Mouse (Mus musculus): ENCODE measurements around the gene Asna1. TPM values are rescaled to one million over a fixed set of nuclear protein-coding genes. Genes with fewer than 3 reads are reported as not detected.

The Asna1 gene
- polyA plus RNA-seq, 1 experiment = 46.6 TPM

DNA sequence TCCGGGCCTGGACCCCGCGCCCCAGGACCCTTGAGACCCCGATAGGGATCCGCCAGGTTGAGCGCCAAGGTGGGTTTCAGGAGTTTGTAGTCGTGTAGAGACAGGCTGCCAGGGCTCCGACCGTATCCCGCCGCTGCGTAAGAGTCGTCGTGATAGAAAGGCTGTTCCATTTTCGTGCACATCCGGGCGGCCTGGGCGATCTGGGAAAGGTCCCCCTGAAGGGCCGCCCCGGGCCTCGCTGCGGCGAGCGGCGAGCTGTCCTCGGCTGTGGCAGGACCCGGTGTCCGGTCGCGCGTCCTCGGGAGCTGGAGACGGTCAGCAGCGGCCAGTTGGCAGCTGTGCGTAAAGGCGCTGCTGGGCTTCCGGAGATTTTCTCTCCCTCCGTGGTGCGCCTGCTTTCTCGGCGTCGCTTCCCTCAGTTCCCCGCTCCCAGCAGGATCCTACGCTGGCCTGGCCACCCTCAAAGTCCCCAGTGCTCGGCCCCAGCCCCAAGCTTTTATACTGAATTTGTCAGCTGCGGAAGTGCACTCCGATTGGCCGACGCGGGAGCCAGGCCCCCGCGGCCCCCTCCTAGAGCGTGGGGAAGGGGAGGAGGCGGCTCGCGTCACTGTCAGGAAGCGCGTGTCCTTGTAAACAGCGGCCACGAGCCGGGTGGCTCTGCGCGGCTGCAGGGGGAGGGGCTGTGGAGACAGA, 46.7 kb downstream of the Asna1 start, which contains the start of gene Junb:
TSS of gene Junb (minus strand) at position 471 of the 693 bp plus-strand sequence.
- TF ChIP-seq CTCF (IDR thresholded peaks at IDR 0.05; ENCODE audit: control insufficient read depth, insufficient read depth, low read length) (no peak), POLR2A (IDR thresholded peaks at IDR 0.05; ENCODE audit: borderline replicate concordance, control insufficient read depth, low read depth, low read length) (peak; percentile 100)
- under 1% methylated on average over 63 of the region's 63 CpGs for WGBS
- Histone ChIP-seq H3K27ac (ENCODE audit: control insufficient read depth, insufficient read depth, low read depth, low read length, poor library complexity) (peak within 1 kb of the TSS; percentile 98), H3K4me3 (replicated peaks; ENCODE audit: control insufficient read depth, low read depth, low read length) (peak within 1 kb of the TSS; percentile 89), H3K4me1 (ENCODE audit: control insufficient read depth, insufficient read depth, low read length) (peaks cover 13% of the 10 kb centered on the region)

DNA sequence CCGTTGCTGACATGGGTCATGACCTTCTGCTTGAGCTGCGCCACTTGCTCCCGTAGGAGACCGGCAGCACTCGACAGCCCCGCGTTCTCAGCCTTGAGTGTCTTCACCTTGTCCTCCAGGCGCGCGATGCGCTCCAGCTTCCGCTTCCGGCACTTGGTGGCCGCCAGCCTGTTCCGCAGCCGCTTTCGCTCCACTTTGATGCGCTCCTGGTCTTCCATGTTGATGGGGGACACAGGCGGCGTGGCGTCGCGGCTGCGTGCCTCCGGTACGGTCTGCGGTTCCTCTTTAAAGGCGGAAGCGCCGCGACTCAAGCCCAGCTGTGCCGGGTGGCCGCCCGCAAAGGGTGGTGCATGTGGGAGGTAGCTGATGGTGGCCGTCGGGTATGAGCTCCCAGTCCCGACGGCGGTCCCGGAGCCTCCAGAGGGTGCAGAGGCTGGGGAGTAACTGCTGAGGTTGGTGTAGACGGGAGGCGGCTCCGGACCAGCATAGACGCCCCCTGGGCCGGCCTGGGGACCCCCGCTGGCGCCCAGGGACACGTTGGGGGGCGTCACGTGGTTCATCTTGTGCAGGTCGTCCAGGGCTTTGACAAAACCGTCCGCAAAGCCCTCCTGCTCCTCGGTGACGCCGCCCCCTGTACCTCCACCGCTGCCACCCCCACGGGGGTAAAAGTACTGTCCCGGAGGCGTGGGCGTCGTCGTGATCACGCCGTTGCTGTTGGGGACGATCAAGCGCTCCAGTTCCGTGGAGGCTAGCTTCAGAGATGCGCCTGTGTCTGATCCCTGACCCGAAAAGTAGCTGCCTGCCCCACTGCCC, 47.4 kb downstream of the Asna1 start:
- Histone ChIP-seq H3K27ac (ENCODE audit: control insufficient read depth, insufficient read depth, low read depth, low read length, poor library complexity) (peak overlapping the region; percentile 98), H3K4me3 (replicated peaks; ENCODE audit: control insufficient read depth, low read depth, low read length) (peak overlapping the region; percentile 89), H3K4me1 (ENCODE audit: control insufficient read depth, insufficient read depth, low read length) (peaks cover 11% of the 10 kb centered on the region)
- under 1% methylated on average over 69 of the region's 70 CpGs for WGBS
- TF ChIP-seq CTCF (IDR thresholded peaks at IDR 0.05; ENCODE audit: control insufficient read depth, insufficient read depth, low read length) (no peak), POLR2A (IDR thresholded peaks at IDR 0.05; ENCODE audit: borderline replicate concordance, control insufficient read depth, low read depth, low read length) (peak; percentile 76; the same call in 1 of the 2 replicates)

DNA sequence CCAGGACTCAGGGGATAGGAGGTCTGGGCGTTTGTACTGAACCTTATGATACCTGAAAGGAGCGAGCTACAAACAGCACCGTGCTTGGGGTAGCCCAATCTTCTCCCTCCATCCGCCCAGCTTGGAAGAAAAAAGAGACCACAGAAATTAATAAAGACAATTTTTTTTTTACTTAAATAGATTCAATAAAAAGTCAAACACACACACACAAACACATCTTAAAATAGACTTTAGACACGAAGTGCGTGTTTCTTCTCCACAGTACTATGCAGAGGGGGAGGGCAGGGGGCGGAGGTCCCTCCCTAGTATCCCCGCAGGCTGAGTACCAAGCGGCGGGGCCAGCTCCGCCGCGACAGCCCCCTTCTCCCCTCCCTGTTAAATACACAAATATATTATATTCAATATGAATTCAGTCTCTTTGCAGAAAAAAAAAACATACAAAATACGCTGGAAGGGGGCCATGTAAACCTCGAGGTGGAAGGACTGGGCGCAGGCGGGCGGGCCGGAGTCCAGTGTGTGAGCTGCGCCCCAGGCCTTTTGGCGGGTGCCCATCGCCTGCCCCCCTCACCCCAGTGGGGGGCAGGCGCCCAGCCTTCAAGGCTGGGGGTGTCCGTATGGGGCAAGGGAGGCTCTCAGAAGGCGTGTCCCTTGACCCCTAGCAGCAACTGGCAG, 48.2 kb downstream of the Asna1 start:
- Histone ChIP-seq H3K4me1 (ENCODE audit: control insufficient read depth, insufficient read depth, low read length) (peaks cover 7% of the 10 kb centered on the region), H3K4me3 (replicated peaks; ENCODE audit: control insufficient read depth, low read depth, low read length) (peak overlapping the region; percentile 89), H3K27ac (ENCODE audit: control insufficient read depth, insufficient read depth, low read depth, low read length, poor library complexity) (peak overlapping the region; percentile 98)
- no peak for TF ChIP-seq POLR2A (IDR thresholded peaks at IDR 0.05; ENCODE audit: borderline replicate concordance, control insufficient read depth, low read depth, low read length)
- no peak for TF ChIP-seq CTCF (IDR thresholded peaks at IDR 0.05; ENCODE audit: control insufficient read depth, insufficient read depth, low read length)
- 1% methylated on average over 25 of the region's 25 CpGs for WGBS

DNA sequence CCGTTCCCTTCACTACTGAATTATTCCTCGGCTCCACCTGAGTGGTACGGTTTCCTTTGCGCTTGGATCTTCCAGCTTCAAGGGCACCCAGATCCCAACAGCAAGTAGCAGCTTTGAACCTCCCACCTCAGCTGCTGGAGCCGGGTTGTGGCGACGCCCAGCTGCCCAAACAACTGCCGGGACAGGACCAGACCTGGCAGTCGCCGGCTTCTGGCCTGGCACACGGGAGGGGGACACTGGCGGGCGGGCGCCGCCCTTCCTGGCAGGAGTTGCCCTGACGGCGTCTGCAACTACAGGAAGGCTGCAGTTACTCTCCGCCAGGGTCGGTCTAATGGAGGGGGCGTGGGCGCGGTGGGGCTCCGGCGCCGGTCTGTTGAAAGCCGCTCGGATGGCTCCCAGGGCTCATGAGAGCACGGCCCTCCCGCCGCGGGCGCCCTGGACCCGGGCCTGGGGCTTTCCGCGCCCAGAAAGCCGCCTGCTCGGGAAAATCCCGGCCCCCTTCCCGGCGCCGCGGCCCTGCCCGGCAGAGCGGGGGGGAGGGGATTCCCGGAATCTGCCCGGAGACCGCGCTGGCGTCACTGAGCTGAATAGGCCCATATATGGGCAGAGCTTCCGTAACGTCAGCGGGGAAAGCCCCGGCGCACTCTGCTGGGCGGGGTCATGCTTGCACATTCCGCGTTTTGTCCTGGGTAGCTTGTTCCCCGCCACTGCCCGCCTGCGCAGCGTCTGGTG, 48.9 kb downstream of the Asna1 start:
- TF ChIP-seq POLR2A (IDR thresholded peaks at IDR 0.05; ENCODE audit: borderline replicate concordance, control insufficient read depth, low read depth, low read length) (peak; percentile 79; the same call in 1 of the 2 replicates), CTCF (IDR thresholded peaks at IDR 0.05; ENCODE audit: control insufficient read depth, insufficient read depth, low read length) (no peak)
- Histone ChIP-seq H3K4me3 (replicated peaks; ENCODE audit: control insufficient read depth, low read depth, low read length) (peak overlapping the region; percentile 51), H3K4me1 (ENCODE audit: control insufficient read depth, insufficient read depth, low read length) (peaks cover 3% of the 10 kb centered on the region), H3K27ac (ENCODE audit: control insufficient read depth, insufficient read depth, low read depth, low read length, poor library complexity) (peak overlapping the region; percentile 98)
- WGBS = under 1% methylated on average over 61 of the region's 61 CpGs

DNA sequence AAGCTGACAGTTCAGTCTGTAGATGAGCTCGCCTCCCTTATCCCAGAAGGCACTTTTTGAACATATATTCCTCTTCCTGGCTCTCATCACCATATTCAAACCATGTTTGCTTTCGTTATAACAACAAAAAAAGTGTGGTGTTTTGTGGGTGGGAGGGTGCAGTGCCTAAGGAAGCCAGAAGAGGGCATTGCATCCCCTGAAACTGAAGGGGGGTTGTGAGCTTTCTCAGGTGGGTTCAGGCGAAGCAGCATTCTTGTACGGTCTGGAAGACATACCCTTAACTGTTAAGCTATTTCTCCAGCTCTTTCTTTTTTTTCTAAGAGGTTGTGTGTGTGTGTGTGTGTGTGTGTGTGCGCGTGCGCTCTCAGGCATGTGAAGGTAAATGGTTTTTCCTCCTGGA, 49.6 kb downstream of the Asna1 start:
- peaks cover 1% of the 10 kb centered on the region; the same call in 1 of the 2 replicates for H3K4me1 ChIP-seq (ENCODE audit: control insufficient read depth, insufficient read depth, low read length)
- peak overlapping the region; percentile 98 for H3K27ac ChIP-seq (ENCODE audit: control insufficient read depth, insufficient read depth, low read depth, low read length, poor library complexity)
- no peak for TF ChIP-seq POLR2A (IDR thresholded peaks at IDR 0.05; ENCODE audit: borderline replicate concordance, control insufficient read depth, low read depth, low read length)
- TF ChIP-seq CTCF (IDR thresholded peaks at IDR 0.05; ENCODE audit: control insufficient read depth, insufficient read depth, low read length) = peak; percentile 91
- WGBS = 30% methylated on average over 7 of the region's 7 CpGs
- H3K4me3 ChIP-seq (replicated peaks; ENCODE audit: control insufficient read depth, low read depth, low read length) = no peak overlapping the region

DNA sequence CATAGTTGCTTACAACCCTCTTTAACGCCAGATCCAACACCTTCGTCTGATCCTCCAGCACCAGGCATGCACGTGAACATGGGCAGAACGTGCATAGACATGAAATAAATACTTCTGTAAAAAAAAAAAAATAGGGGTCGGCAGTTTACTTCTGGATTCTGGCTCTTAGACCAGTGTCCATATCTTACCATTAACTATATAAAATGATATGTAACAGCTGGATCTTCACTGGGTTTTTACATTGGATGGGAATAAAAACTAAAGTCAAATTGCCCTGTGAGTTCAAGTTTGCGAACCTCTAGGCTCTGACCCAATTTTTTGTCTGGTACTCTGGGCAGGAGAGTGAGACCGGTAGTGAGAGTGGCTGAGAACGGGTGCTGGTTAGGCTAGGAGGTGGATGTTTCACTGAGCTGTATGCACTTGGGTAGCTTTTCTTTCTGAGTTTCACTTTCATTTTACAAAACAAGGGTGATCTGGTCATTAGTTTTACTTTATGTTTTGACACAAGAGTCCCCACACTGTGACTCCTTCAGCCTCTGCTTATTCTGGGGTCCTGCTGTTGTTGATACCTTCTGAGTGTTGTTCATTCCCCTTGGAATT, 50.4 kb downstream of the Asna1 start:
- 63% methylated on average over 8 of the region's 8 CpGs for WGBS
- H3K4me1 ChIP-seq (ENCODE audit: control insufficient read depth, insufficient read depth, low read length) = peaks cover 3% of the 10 kb centered on the region; the same call in 1 of the 2 replicates
- no peak overlapping the region for H3K4me3 ChIP-seq (replicated peaks; ENCODE audit: control insufficient read depth, low read depth, low read length)
- no peak overlapping the region for H3K27ac ChIP-seq (ENCODE audit: control insufficient read depth, insufficient read depth, low read depth, low read length, poor library complexity)
- TF ChIP-seq CTCF (IDR thresholded peaks at IDR 0.05; ENCODE audit: control insufficient read depth, insufficient read depth, low read length) (no peak), POLR2A (IDR thresholded peaks at IDR 0.05; ENCODE audit: borderline replicate concordance, control insufficient read depth, low read depth, low read length) (no peak; the same call in 1 of the 2 replicates)

DNA sequence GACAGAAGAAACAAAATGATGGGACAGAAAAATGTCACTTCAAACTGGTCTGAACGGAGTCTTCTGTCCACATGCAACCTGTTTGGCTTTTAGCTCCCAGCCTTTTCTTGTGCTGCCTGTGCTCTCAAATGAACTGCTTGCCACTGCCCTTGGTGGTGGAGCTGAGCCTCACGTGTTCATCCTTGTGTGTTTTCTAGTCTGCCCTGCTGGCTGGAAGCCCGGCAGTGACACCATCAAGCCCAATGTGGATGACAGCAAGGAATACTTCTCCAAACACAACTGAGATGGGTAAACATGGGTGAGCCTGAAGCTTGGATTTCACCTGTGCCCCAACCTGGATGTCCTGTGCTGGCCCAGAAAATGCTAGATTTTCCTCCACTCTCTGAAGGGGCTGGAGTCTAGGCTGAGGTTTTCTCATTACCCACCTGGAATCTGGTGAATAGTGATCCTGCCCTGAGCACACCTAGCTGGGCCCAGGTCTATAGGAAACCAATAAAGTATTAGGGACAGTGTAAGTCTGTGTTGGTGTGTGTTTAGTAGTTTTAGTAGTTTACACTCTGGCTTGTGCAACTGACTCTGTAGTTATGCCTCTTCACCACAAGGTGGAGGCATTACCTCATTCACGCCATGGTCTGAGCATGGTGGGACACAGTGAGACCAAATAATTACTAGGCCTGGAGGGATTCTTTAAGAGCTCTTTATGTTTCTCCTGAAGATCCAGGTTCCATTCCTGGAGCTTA, 51.1 kb downstream of the Asna1 start:
- TF ChIP-seq CTCF (IDR thresholded peaks at IDR 0.05; ENCODE audit: control insufficient read depth, insufficient read depth, low read length) = peak; percentile 86
- TF ChIP-seq POLR2A (IDR thresholded peaks at IDR 0.05; ENCODE audit: borderline replicate concordance, control insufficient read depth, low read depth, low read length) = no peak
- Histone ChIP-seq H3K27ac (ENCODE audit: control insufficient read depth, insufficient read depth, low read depth, low read length, poor library complexity) (no peak overlapping the region), H3K4me1 (ENCODE audit: control insufficient read depth, insufficient read depth, low read length) (peaks cover 3% of the 10 kb centered on the region; the same call in 1 of the 2 replicates), H3K4me3 (replicated peaks; ENCODE audit: control insufficient read depth, low read depth, low read length) (no peak overlapping the region)
- 70% methylated on average over 4 of the region's 4 CpGs for WGBS
